Mouse (Mus musculus): ENCODE data around the gene Myh10.

Gene Myh10

GRCm38 (mm10) chr11:68805148-68805547, 113.8 kb downstream of the Myh10 start:
- 35% methylated on average over 4 of the region's 4 CpGs for WGBS

DNA sequence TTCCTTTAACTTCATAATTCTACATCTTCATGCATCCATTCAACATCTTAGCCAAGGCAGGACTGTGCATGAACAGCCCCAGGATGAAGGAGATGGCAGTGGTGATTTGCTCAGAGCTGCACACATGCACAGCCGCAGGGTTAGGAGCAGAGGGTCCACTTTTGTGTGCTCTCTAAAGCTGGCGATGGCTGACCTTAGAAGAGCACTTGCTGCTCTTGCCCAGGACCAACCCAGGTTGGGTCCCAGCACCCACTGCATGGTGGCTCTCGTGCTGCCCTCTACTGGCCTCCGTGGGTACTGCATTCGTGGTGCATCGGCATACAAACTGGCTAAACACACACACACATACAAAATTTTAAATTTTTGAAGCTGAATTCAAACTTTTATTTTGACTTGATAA, 116.4 kb downstream of the Myh10 start:
- WGBS, result 27% methylated on average over 6 of the region's 6 CpGs

DNA sequence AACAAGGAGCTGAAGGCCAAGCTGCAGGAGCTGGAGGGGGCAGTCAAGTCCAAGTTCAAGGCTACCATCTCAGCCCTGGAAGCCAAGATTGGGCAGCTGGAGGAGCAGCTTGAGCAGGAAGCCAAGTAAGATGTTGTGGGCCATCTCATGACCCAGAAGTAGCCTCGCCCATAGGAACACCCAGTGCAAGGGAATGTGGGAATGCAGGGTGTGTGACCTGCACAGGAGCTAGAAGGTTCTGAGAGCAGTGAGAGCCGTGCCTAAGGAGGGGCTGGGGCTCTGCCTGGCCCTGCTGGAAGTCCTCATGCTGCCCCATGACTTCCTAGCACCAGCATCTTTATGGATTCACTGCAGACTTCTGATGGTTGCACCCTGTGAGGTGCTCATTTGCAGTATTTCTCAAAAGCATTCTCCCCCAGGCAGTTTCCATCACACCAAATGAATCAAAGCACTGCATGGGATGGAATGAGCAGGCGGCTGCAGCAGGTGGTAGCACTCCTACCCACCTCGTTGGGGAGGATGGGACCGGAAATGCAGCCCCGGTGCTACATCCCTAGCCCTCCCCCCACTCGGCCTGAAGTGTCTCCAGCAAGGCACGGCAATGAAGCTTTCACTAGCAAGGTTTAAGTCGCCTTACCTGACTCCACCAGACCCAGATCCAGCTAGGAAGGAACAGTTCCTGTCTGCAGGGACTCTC, 120.7 kb downstream of the Myh10 start:
- 59% methylated on average over 9 of the region's 9 CpGs for WGBS

GRCm38 (mm10) chr11:68818416-68818815, 127.1 kb downstream of the Myh10 start:
- 77% methylated on average over 8 of the region's 8 CpGs for whole genome bisulfite sequencing

DNA sequence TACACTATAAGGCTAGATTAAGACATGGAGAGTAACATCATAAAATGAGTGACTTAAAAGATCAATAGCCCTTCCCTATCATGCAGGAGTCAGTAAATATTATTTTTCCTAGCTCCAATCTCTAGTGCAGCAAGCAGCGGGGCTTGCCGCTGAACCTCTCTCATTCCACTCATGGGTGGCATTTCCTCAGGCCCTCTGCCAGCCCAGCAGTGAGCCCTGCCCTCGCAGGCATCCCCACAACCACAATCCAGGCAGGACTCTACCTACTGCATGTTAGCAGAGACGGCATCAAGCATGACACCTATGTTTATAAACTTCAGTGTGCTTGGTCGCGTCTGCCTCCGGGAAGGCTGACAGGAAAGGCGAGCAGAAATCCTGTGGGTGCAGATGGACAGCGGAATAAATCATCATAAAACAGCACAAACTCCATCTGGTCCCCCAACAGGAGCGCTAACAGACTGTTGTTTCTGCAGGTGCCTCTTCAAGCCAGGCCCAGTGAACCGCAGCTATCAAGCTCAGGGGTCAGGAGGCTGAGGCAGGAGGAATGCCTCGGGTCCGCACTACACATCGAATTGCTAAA, 128.0 kb downstream of the Myh10 start:
- WGBS, result 50% methylated on average over 14 of the region's 14 CpGs

GRCm38 (mm10) chr11:68822326-68822725, 131.0 kb downstream of the Myh10 start:
- WGBS, result 75% methylated on average over 15 of the region's 15 CpGs

DNA sequence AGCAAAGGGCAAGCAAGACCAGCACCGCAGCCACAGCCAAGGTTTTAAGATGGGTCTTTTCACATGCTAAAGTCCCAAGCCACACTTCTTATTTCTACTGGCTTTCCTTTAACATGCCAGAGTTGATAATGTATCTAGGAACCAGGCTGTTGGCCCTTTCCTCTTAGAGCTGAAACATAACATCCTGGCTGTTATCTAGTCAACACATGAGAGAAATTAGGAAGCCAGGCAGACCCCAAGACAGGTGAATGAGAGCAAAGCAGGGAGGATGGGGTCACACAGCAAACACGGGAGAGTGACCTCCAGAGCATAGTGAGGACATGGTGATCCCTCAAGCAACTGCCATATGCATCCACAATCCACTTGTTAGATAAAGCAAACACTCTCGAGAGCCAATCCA, 135.4 kb downstream of the Myh10 start:
- 84% methylated on average over 3 of the region's 3 CpGs for WGBS

DNA sequence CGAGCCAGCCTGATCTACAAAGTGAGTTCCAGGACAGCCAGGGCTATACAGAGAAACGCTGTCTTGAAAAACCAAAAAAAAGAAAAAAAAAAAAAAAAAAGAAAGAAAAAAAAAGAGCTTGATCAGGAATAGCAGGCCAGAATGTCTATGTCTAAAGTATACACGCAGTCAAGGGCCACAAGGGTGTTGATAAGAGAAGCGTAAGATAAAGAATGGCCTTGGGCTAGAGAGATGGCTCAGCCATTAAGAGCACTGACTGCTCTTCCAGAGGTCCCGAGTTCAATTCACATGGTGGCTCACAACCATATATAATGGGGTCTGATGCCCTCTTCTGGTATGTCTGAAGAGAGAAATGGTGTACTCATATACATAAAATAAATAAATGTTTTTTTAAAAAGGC, 140.2 kb downstream of the Myh10 start:
- WGBS, result 95% methylated on average over 5 of the region's 5 CpGs

- whole genome bisulfite sequencing, result 63% methylated on average over 4 of the region's 4 CpGs
Observed at GRCm38 (mm10) chr11:68832793-68833192, 141.4 kb downstream of the Myh10 start.

DNA sequence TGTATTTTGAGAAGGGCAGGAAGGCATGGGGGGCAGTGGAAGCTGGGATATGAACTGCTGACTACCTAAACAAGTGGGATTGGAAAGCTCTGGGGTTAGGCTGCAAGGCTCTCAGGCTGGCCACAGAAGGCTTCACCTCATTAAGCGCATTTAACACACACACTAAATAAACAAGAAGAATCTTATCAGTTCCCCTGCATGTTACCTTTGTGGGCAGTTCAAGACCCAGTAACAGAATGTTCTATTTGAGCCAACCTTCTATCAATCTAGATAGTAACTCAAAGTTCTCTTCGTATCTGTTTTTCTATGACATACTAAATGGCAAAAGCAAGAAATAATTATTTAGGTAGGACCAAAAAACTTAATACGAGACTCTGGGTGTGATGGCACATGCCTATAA, 143.7 kb downstream of the Myh10 start:
- WGBS, result 93% methylated on average over 3 of the region's 3 CpGs

GRCm38 (mm10) chr11:68839606-68840005, 148.2 kb downstream of the Myh10 start:
- WGBS, result 62% methylated on average over 5 of the region's 5 CpGs

DNA sequence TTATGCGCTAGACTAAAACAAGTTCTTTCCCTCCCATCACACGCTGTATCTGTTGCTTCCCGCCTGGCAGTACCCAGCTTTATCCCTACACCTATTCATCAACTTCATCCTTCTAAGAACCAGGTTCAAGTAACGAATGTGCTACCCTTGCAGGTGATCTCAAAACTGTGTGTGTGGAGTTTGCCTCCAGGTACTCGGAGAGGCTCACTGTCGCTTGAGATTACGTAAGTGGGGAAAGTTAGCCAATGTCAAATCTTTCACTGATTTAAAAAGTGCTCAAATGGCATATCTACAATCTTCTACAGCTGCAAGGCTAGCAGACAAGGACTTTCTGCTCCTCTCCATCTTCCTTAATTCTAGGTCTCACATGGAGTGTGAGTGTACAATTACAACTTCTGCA, 159.5 kb downstream of the Myh10 start:
- 48% methylated on average over 7 of the region's 7 CpGs for WGBS

GRCm38 (mm10) chr11:68851644-68852485, 160.5 kb downstream of the Myh10 start:
- WGBS, result 1% methylated on average over 13 of the region's 13 CpGs

GRCm38 (mm10) chr11:68852486-68852901, 161.1 kb downstream of the Myh10 start:
- WGBS, result 0% methylated on average over 36 of the region's 36 CpGs

DNA sequence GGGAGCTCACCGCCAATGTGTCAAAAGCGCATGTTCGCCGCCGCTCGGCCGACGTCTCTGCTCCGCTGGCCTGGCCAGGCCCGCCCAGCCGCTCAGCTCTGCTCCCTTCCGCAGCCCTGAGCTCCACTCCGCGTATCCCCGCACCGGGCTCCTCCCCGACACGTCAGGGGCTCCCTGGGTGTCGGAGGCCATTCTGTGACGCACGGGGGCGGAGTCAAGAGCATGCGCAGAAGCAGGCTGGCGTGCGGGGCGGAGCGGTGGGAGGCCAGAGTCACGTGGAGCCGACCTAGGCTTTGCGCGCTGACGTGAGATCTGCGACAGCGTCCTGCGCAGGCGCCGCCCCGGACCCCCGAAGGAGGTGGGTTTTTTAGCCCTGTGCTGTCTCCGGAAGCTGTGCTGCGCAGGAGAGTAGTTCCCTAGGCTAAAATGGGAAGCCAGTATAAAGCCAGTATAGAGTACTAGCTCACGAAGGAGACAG, 161.6 kb downstream of the Myh10 start:
- WGBS, result under 1% methylated on average over 42 of the region's 42 CpGs

- 32% methylated on average over 14 of the region's 14 CpGs for WGBS
Observed at GRCm38 (mm10) chr11:68853611-68854401, 162.4 kb downstream of the Myh10 start.

DNA sequence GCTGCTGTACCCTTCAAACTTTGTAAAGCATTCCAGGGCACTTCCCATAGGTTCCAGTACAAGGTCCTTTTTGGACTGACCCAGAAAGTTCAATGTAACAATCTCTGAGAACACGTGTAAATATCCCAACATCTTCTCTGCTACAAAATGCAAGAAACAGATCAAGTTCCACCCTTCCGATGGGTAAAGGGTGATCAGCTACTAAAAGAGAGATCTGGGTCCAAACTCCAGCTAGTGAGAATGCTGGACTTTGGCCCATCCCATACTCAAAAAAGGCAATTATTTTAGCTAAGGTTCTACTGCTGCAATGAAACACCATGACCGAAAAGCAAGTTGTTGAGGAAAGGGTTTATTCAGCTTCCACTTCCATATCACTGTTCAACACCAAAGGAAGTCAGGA, 163.3 kb downstream of the Myh10 start:
- WGBS, result 86% methylated on average over 3 of the region's 3 CpGs

- 95% methylated on average over 3 of the region's 3 CpGs for WGBS
Observed at GRCm38 (mm10) chr11:68857329-68857728, 166.0 kb downstream of the Myh10 start.

GRCm38 (mm10) chr11:68859943-68860593, 168.7 kb downstream of the Myh10 start:
- 84% methylated on average over 8 of the region's 8 CpGs for WGBS

- WGBS, result 72% methylated on average over 2 of the region's 2 CpGs
Observed at GRCm38 (mm10) chr11:68862260-68862659, 170.9 kb downstream of the Myh10 start.

GRCm38 (mm10) chr11:68863631-68864091, 172.3 kb downstream of the Myh10 start:
- 63% methylated on average over 4 of the region's 4 CpGs for WGBS

Data from cerebral cortex, adult 2 months (tissue).